Mouse (Mus musculus): Measurements from ENCODE around the gene Sipa1l2.
"Not testable (repeated sequence)": the region's sequence is repeated elsewhere in the genome, so short reads cannot be mapped to it uniquely, and the experiment has no call there.

The Sipa1l2 gene

GRCm38 (mm10) chr8:125449048-125449447, 120.6 kb downstream of the Sipa1l2 start:
- no peak for DNase-seq

DNA sequence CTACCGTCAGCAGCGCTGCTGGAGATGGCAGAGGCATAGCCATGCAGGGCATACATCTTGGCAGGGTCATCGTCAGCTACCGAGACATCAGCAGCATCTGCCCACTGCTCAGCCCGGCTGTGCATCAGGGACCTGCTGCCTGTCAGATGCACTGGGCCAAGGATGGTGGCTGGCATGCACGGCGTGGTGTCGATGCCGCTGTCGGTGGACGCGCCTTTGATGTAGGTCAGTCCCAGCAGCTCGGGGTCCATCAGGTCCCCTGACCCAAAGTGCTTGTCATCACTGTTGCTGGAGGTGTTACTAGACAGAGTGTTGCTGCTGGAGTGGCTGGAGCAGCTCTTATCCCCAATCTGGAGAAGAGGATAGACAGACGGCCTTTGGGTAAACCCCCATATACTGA, 122.1 kb downstream of the Sipa1l2 start:
- no peak for DNase-seq

DNA sequence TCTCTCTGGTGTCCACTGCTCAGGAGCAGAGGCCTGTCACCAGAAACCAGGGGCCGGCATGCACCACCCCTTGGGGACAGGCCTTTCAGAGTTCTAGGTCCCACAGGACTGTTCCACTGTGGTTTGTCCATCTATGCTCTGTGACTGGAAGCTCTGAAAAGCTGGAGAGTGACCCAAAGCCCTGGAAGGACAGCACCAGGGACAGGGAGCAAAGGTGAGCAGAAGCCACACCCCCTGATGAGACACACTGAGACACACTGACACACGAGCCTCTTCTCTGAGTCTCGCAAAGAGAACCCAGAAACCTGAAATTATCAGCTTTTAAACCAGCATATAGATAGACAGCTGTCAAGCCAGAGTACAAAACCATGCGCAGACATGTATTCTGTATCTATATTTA, 123.4 kb downstream of the Sipa1l2 start:
- DNase-seq = no peak

DNA sequence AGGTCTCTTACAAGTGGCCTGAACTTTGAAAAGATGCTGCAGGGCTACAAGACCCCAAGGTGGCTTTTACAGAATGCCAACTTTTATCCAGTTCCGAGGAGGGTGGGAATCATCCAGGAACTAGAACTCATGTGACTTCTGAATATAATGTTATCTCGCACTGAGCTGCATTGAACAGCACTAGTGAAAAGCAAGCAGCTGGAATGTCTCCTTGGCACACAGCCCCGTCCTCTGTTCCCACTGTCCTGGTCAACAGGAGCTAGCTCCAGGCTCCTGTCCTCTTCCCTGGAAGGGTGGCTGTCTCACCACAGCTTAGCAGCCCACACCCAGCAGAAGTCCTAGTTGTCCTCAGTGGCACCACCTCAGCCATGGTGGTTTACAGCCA, 124.4 kb downstream of the Sipa1l2 start:
- DNase-seq = peak in 1 of 2 experiments; percentile 32

GRCm38 (mm10) chr8:125444457-125445224, 125.0 kb downstream of the Sipa1l2 start:
- DNase-seq = no peak

- no peak for DNase-seq
Observed at GRCm38 (mm10) chr8:125435320-125436100, 134.1 kb downstream of the Sipa1l2 start.

DNA sequence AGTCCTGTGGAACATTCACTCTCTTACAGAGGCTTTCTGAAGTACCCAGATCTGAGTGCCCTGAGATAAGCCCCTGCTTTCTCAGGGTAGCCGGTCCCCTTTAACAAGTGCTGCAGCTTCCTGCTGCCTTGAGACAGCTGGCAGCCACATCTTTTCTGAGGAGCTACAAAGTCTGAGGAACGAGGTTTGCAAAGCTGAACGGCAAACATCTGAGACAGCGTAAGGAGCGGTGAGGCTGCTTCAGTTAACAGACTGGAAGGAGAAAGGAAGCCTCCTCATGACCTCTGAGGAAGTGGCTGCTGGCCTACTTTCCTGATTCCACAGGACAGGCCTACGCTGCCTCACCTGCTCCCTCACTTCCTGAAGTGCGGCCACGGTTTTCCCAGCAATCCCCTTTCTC, 135.5 kb downstream of the Sipa1l2 start:
- no peak for DNase-seq

GRCm38 (mm10) chr8:125431321-125431720, 138.3 kb downstream of the Sipa1l2 start:
- no peak for DNase-seq

DNA sequence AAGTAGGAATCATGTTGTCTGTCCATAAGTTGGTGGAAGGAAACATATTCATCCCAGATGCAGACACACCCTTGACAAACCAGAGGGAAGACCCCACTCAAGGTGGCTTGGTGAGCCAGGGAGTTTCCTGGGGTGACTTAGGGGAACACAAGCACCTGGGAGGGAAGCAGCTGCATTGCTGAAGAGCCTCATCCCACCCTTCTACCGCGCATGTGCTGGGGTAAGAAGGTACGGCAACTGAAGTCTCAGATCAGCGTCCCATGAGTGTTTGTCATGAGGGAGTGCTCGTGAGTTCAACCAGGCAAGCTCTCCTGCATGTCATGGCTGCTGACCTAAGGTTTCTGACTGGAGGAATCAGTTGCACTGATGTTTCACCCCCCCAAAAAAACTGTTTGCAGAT, 138.8 kb downstream of the Sipa1l2 start:
- no peak for DNase-seq

DNA sequence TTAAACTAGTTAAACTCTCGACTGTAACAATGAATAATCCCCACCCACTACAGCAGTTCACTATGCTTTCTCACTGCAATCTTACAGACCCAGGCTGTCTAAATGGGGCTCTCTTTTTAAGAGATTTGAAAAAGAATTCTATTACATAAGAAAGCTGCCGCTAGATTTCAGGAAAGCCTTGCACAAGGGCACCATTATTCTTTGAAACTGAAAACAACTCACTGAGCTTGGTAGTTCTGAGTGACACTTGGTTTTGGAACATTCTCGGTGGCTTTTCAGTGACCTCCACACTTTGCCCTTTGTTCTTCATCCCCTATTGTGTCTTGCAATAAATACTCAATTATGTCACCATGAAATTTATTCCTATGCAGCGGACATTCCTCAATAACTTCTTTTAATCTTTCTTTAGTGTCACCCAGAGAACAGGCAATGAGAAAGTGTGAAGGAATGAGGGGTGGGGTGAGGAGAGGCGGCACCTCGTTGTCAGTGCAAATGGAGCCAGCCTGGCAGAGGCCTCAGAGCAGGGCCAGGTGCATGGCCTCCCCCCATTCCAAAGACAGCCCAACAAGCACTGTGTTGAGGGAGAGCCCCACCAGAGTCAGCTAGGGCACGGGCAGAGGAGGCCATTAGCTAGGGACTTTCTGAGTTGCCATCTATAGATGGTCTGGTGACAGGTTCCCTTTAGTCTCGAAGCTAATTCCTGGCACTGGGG, 140.5 kb downstream of the Sipa1l2 start:
- no peak for DNase-seq

- peak in 1 of 2 experiments; percentile 35 for DNase-seq
Observed at GRCm38 (mm10) chr8:125423861-125424260, 145.7 kb downstream of the Sipa1l2 start.

DNA sequence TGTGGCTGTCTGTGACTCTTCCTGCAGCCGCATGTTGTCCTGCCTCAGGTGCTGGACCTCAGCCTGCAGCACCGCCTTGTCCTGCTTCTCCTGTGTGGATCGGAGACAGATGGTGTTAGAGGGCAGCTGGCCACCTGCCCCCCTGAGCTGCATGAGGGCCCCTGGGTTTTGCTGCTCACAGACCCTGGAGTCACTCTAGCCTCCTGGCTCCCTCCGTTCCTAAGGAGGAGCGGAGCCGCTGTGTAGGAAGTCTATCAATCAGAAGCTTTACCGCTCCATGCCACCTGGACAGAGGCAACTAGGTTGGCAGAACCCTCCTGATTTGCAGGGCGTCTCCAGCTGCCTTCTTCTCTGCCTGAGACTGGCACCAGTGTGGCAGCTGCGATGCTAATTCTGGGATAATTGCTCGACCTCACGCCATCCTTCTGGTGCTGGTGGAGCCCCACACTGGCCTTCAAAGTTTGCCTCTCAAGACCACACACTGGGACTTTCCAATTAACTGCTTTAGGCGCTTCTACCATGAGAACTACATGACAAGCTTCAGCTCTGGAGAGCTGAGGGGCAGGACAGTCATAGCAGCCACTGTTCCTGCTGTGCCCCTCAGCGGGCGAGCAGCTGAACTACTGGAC, 150.3 kb downstream of the Sipa1l2 start:
- DNase-seq = no peak

GRCm38 (mm10) chr8:125416146-125416545, 153.5 kb downstream of the Sipa1l2 start:
- DNase-seq = peak in 1 of 2 experiments; percentile 22

DNA sequence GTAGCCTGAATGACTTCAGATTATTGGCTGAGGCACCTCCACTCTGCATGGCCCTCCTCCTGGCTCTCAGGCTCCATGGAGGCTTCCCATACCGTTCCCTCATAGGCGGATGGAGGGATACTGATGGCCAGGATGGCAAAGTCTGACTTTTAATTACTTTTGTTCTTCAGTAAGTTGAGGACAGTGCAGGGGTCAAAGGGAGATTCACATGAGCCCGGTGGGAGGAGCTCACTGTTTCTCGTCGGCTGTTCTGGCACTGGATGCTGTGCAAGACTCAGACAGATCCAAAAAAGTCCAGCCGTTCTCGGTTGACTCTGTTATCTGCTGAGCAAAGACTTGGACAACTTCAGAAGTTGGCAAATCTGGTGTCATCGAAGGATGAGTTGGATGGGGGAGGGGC, 155.0 kb downstream of the Sipa1l2 start:
- peak; percentile 58 to 59 for DNase-seq

GRCm38 (mm10) chr8:125413001-125413909, 156.4 kb downstream of the Sipa1l2 start:
- DNase-seq = no peak

DNA sequence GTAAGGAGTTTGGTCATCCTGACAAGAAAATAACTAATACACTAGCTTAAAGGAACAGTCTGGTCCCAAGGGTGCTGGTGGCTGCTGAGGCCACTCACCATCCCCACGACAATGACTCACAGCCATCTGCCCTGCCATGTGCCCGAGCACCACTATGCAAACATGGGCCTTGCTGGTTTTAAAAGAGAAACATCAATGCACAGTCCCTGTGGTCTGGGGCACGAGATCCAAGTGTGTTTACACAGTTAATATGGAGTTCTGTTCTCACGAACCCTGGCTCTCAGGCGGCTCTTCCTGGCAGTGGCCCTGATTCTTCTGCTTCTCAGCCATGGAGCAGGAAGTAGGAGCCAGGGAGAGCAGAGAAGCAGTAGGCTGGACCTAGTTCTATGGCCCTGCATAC, 159.0 kb downstream of the Sipa1l2 start:
- no peak for DNase-seq

- no peak for DNase-seq
Observed at GRCm38 (mm10) chr8:125407672-125408071, 161.9 kb downstream of the Sipa1l2 start.

DNA sequence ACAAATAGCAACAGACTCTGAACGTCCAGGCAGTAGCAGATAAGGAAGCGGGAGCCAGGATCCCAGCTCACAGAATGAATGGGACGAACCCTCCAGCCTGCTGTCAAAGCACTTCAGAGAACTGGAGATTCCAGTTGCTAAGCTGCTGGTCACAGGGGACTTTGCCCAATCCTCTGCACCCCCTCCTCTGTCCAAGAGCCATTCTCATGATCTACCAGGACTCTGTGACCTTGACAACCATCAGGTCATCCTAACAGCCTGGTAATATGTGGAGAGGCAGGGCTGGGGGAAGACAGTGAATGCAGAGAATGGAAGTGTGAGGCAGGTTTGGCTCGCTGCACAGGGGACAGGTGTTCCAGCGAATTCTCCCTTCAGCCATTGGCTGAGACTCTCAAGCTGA, 163.2 kb downstream of the Sipa1l2 start:
- DNase-seq = no peak

- no peak for DNase-seq
Observed at GRCm38 (mm10) chr8:125401350-125401749, 168.3 kb downstream of the Sipa1l2 start.

GRCm38 (mm10) chr8:125397981-125398380, 171.6 kb downstream of the Sipa1l2 start:
- DNase-seq = no peak

DNA sequence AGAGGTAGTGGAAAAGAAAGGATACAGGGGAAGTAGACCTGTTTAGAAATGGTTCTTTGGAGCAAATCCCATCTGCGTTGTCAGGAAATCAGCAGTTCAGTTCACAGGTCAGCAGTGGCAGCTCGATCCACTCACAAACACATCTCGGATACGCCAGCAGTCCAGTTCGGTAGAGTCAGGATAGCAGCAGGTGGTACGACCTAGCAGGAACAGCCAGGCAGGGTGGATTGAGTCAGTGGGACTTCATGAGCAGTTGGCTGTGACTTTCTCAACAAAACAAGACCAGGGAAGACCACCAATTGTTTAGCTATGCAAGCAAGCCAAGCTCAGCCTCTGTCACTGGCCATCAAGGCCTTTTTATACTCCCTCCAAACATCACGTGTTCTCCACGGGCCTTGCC, 173.9 kb downstream of the Sipa1l2 start:
- DNase-seq = not testable (repeated sequence)

DNA sequence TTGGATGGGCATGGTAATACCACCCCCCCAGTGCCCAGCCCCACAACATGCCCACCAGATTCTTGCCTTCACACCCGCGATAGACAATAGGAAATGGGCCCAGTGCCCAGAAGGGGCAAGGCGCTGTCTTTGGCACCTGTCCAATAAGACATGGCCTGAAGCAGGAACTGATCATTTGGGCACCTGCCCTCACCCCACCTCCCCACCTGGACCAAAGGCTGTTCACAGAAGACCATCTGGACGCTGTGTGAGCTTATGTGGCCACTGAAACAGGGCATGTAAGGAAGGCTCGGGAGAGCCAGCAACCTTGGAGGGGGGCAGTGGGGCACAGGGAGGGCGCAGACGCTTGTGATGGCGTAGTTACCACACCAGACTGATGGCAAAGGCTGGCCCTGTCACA, 174.6 kb downstream of the Sipa1l2 start:
- no peak for DNase-seq

Data from kidney, adult 8-10 months (tissue).